Mouse (Mus musculus) G1E (cell line): ENCODE measurements around the gene Rps23.

ENCODE experiments used
- CTCF ChIP-seq: IDR thresholded peaks from 2 replicates; pipeline ENCODE4 v1.5.1; 2012; ENCODE audit warnings: low read depth, low read length, inconsistent platforms, mixed read lengths
- GATA1 ChIP-seq: IDR thresholded peaks from 2 replicates; pipeline ENCODE4 v1.6.1; 2012; ENCODE audit warnings: borderline replicate concordance, low read length, inconsistent platforms, mixed read lengths
- GATA2 ChIP-seq: IDR thresholded peaks from 2 replicates; pipeline ENCODE4 v1.6.1; 2012; ENCODE audit warnings: low read depth, low read length, inconsistent platforms, borderline replicate concordance
- TAL1 ChIP-seq: conservative IDR thresholded peaks from 2 replicates; pipeline ENCODE4 v1.6.1; 2012; ENCODE audit warnings: low read depth, low read length, inconsistent platforms, mixed read lengths

DNA sequence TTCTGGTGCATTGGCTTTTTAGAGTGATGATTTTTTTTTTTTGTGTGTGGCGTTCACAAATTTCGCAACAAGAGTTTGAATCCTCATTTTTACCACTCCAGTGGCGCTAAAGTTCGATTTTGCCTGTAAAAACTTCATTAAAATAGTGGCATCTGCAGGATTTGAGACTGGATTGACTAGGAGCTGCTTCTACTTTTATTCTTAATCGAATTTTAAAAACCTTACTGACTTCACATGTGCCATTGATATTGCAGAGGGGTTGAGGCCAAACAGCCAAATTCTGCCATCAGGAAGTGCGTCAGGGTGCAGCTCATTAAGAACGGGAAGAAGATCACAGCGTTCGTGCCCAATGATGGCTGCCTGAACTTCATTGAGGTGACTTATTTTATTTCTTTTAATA, 1.3 kb downstream of the Rps23 start:
- TF ChIP-seq CTCF (no peak), GATA1 (no peak), GATA2 (no peak), TAL1 (no peak)
